Mouse (Mus musculus) heart, postnatal 0 days (tissue): ENCODE data around the gene Ksr2.

Source experiments
- CTCF ChIP-seq: IDR thresholded peaks from 2 replicates; pipeline ENCODE4 v1.5.1; 2016; ENCODE audit warnings: antibody characterized with exemption, control low read depth, low read depth
- EP300 ChIP-seq: IDR thresholded peaks from 2 replicates; pipeline ENCODE4 v1.6.1; 2016; ENCODE audit warnings: antibody characterized with exemption, low read depth

GRCm38 (mm10) chr5:117492933-117493863 is 79.4 kb downstream of the Ksr2 start:
- TF ChIP-seq EP300 (no peak), CTCF (no peak)
